Mouse (Mus musculus) heart, adult 2 months (tissue): ENCODE data around the gene Akap6.

Experiments used
- CTCF ChIP-seq: fragments of 200-600 bp; IDR thresholded peaks from 2 replicates; pipeline ENCODE4 v1.8.1; 2022; ENCODE audit warnings: antibody characterized with exemption, mild to moderate bottlenecking, moderate library complexity
- EP300 ChIP-seq: fragments of 200-500 bp; IDR thresholded peaks from 2 replicates; pipeline ENCODE4 v1.6.1; 2011; ENCODE audit warnings: low read depth, low read length, control low read depth; ENCODE audit not compliant: insufficient read depth
- POLR2A ChIP-seq: fragments of 200-500 bp; IDR thresholded peaks from 2 replicates; pipeline ENCODE4 v1.6.1; 2011; ENCODE audit warnings: mild to moderate bottlenecking, low read depth, low read length, control low read depth; ENCODE audit not compliant: insufficient read depth

GRCm38 (mm10) chr12:52834074-52834473 lies 134.9 kb downstream of the Akap6 start:
- TF ChIP-seq CTCF (no peak), POLR2A (no peak), EP300 (no peak)
